Mouse (Mus musculus): ENCODE results near the gene Wdr54. TPM values are rescaled to one million over a fixed set of nuclear protein-coding genes. Genes with fewer than 3 reads are reported as not detected.

Gene Wdr54
- polyA plus RNA-seq, 1 experiment from 2014 or later: 12.3 TPM

DNA sequence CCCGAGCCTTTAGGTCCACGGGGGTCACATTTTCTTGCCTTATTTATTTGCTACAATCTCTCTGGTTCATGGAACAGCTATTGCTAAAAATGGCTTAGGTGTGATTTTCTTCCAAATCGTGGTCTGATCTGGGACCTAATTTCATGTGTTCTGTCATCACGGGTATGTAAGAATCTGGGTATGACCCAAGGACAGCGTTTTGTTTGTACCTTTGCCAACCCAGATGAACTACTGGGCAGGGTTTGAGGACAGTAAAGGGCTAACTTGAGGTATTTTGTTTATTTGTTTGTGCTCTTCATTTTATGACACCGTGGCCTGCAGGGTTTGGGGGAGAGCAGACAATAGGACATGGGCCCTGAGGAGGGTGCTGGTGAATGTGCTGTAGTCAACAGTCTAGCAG is 24.4 kb upstream of the Wdr54 start:
- 83% methylated on average over 6 of the region's 6 CpGs for WGBS
- H3K27ac ChIP-seq (ENCODE audit: low read depth, low read length): no peak overlapping the region
- H3K4me1 ChIP-seq (replicated peaks; ENCODE audit: control insufficient read depth, insufficient read depth, low read length): peaks cover 7% of the 10 kb centered on the region
- H3K36me3 ChIP-seq (ENCODE audit: control insufficient read depth, insufficient read depth, low read length): no peaks in the 10 kb centered on the region
- H3K4me2 ChIP-seq (replicated peaks; ENCODE audit: low read depth, low read length): peak overlapping the region; percentile 30; the same call in 1 of the 2 replicates
- H3K9ac ChIP-seq (ENCODE audit: low read depth, low read length): no peak overlapping the region
- no peaks in the 10 kb centered on the region for H3K27me3 ChIP-seq (ENCODE audit: control insufficient read depth, insufficient read depth, low read length)
- H3K9me3 ChIP-seq (ENCODE audit: control insufficient read depth, low read length): no peaks in the 10 kb centered on the region
- peak overlapping the region; percentile 38; the same call in 1 of the 2 replicates for H3K4me3 ChIP-seq (ENCODE audit: low read depth, low read length)
- ATAC-seq (ENCODE audit: low FRiP score) (no peak), DNase-seq (ENCODE audit: low spot score) (no peak)

- Histone ChIP-seq H3K4me3 (ENCODE audit: low read depth, low read length) (peak overlapping the region; percentile 38), H3K9me3 (ENCODE audit: control insufficient read depth, low read length) (no peaks in the 10 kb centered on the region), H3K27me3 (ENCODE audit: control insufficient read depth, insufficient read depth, low read length) (no peaks in the 10 kb centered on the region), H3K4me1 (replicated peaks; ENCODE audit: control insufficient read depth, insufficient read depth, low read length) (peaks cover 4% of the 10 kb centered on the region; the same call in 1 of the 2 replicates), H3K36me3 (ENCODE audit: control insufficient read depth, insufficient read depth, low read length) (no peaks in the 10 kb centered on the region), H3K4me2 (replicated peaks; ENCODE audit: low read depth, low read length) (peak overlapping the region; percentile 30), H3K9ac (ENCODE audit: low read depth, low read length) (peak overlapping the region; percentile 59), H3K27ac (ENCODE audit: low read depth, low read length) (peak overlapping the region; percentile 33; the same call in 1 of the 2 replicates)
- WGBS: 9% methylated on average over 12 of the region's 12 CpGs
- DNase-seq (ENCODE audit: low spot score) (peak; percentile 71), ATAC-seq (ENCODE audit: low FRiP score) (peak; percentile 88)
These were observed 23.4 kb upstream of the Wdr54 start for GRCm38 (mm10) chr6:83179390-83180117.

DNA sequence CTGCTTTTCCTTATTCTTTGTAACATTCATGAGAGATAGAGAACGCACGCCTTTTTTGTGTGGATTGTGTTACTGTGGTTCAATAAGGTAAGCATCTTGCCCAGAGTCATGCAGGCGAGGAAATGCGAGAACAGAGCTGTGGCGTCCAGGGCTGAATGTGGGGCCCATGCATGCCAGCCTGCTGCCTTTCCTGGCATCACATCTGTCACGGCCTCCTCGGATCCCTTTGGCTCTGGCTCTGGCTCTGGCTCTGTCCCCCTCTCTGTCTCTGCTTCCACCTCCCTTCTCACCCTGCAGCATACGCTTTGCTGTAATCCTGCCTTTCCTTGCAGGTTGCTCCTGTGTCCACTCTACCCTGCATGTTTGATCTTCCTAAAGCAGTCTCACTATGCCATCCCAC is 19.8 kb upstream of the Wdr54 start:
- Histone ChIP-seq H3K36me3 (ENCODE audit: control insufficient read depth, insufficient read depth, low read length) (no peaks in the 10 kb centered on the region), H3K4me1 (replicated peaks; ENCODE audit: control insufficient read depth, insufficient read depth, low read length) (peaks cover 4% of the 10 kb centered on the region; the same call in 1 of the 2 replicates), H3K9me3 (ENCODE audit: control insufficient read depth, low read length) (no peaks in the 10 kb centered on the region), H3K4me3 (ENCODE audit: low read depth, low read length) (no peak overlapping the region), H3K4me2 (replicated peaks; ENCODE audit: low read depth, low read length) (no peak overlapping the region), H3K27ac (ENCODE audit: low read depth, low read length) (no peak overlapping the region), H3K9ac (ENCODE audit: low read depth, low read length) (no peak overlapping the region), H3K27me3 (ENCODE audit: control insufficient read depth, insufficient read depth, low read length) (no peaks in the 10 kb centered on the region)
- ATAC-seq (ENCODE audit: low FRiP score): no peak
- 87% methylated on average over 8 of the region's 8 CpGs for WGBS
- no peak for DNase-seq (ENCODE audit: low spot score)

- Histone ChIP-seq H3K4me1 (replicated peaks; ENCODE audit: control insufficient read depth, insufficient read depth, low read length) (no peaks in the 10 kb centered on the region), H3K4me3 (ENCODE audit: low read depth, low read length) (no peak overlapping the region), H3K4me2 (replicated peaks; ENCODE audit: low read depth, low read length) (no peak overlapping the region), H3K36me3 (ENCODE audit: control insufficient read depth, insufficient read depth, low read length) (0 out of 2 replicates have a peak, but pooled peaks cover 2% of the 10 kb centered on the region), H3K9ac (ENCODE audit: low read depth, low read length) (no peak overlapping the region), H3K27me3 (ENCODE audit: control insufficient read depth, insufficient read depth, low read length) (no peaks in the 10 kb centered on the region), H3K9me3 (ENCODE audit: control insufficient read depth, low read length) (no peaks in the 10 kb centered on the region), H3K27ac (ENCODE audit: low read depth, low read length) (0 out of 2 replicates have a peak overlapping the region, but pooled peaks have one; percentile 14)
- DNase-seq (ENCODE audit: low spot score): no peak
- WGBS: 56% methylated on average over 9 of the region's 9 CpGs
- no peak for ATAC-seq (ENCODE audit: low FRiP score)
These were observed 16.2 kb upstream of the Wdr54 start for GRCm38 (mm10) chr6:83172240-83172920.

- ATAC-seq (ENCODE audit: low FRiP score) (no peak), DNase-seq (ENCODE audit: low spot score) (no peak)
- 83% methylated on average over 5 of the region's 5 CpGs for WGBS
- no peaks in the 10 kb centered on the region for H3K4me1 ChIP-seq (replicated peaks; ENCODE audit: control insufficient read depth, insufficient read depth, low read length)
- H3K4me3 ChIP-seq (ENCODE audit: low read depth, low read length): no peak overlapping the region
- 0 out of 2 replicates have a peak, but pooled peaks cover 2% of the 10 kb centered on the region for H3K36me3 ChIP-seq (ENCODE audit: control insufficient read depth, insufficient read depth, low read length)
- no peak overlapping the region for H3K4me2 ChIP-seq (replicated peaks; ENCODE audit: low read depth, low read length)
- H3K9me3 ChIP-seq (ENCODE audit: control insufficient read depth, low read length): no peaks in the 10 kb centered on the region
- H3K27ac ChIP-seq (ENCODE audit: low read depth, low read length): no peak overlapping the region
- H3K9ac ChIP-seq (ENCODE audit: low read depth, low read length): no peak overlapping the region
- H3K27me3 ChIP-seq (ENCODE audit: control insufficient read depth, insufficient read depth, low read length): no peaks in the 10 kb centered on the region
These were observed 14.9 kb upstream of the Wdr54 start for GRCm38 (mm10) chr6:83171063-83171462.

DNA sequence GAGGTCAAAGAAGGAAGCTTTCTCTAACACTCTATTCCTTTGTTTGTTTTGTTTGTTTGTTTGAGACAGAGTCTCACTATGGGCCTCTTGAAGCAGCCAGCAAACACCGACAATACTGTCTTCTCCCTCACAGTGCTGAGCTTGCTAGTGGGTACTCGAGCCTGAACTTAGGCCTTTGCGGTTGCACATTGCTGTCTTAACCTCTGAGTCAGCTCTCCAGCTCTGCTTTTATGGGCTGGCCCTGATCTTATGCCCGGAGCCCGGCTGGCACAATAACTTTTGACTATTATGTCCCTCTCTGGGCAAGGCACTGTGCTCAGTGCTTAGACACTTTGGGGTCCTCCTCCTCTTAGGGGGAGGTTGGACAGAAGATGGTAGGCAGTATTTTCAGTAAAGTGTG is 13.7 kb upstream of the Wdr54 start:
- 89% methylated on average over 5 of the region's 5 CpGs for WGBS
- ATAC-seq (ENCODE audit: low FRiP score) (no peak), DNase-seq (ENCODE audit: low spot score) (no peak)
- H3K36me3 ChIP-seq (ENCODE audit: control insufficient read depth, insufficient read depth, low read length): 0 out of 2 replicates have a peak, but pooled peaks cover 2% of the 10 kb centered on the region
- H3K9me3 ChIP-seq (ENCODE audit: control insufficient read depth, low read length): no peaks in the 10 kb centered on the region
- H3K4me2 ChIP-seq (replicated peaks; ENCODE audit: low read depth, low read length): no peak overlapping the region
- H3K9ac ChIP-seq (ENCODE audit: low read depth, low read length): no peak overlapping the region
- no peak overlapping the region for H3K27ac ChIP-seq (ENCODE audit: low read depth, low read length)
- no peaks in the 10 kb centered on the region for H3K27me3 ChIP-seq (ENCODE audit: control insufficient read depth, insufficient read depth, low read length)
- no peaks in the 10 kb centered on the region for H3K4me1 ChIP-seq (replicated peaks; ENCODE audit: control insufficient read depth, insufficient read depth, low read length)
- no peak overlapping the region for H3K4me3 ChIP-seq (ENCODE audit: low read depth, low read length)

DNA sequence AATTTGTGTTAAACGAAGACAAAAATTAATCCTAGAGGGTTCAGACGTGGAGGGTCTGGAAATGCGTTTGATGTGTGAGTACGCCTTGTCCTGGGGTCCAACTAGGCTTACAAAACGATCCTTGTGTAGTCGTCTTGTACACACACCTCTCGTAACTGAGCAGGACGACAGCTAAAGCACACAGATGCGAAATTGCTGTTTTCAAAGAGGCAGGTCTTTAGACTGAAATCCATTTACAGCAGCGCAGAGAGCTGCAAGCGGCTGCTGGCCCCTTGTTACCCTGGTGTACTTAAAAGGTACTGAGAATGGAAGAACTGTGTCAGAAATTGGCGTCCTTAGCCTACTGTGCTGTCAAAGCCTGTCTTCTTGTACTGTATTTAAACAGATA is 10.0 kb upstream of the Wdr54 start:
- ATAC-seq (ENCODE audit: low FRiP score): no peak
- H3K4me1 ChIP-seq (replicated peaks; ENCODE audit: control insufficient read depth, insufficient read depth, low read length): peaks cover 6% of the 10 kb centered on the region; the same call in 1 of the 2 replicates
- peak overlapping the region; percentile 80 for H3K4me3 ChIP-seq (ENCODE audit: low read depth, low read length)
- DNase-seq (ENCODE audit: low spot score): no peak
- H3K27me3 ChIP-seq (ENCODE audit: control insufficient read depth, insufficient read depth, low read length): peaks cover 17% of the 10 kb centered on the region
- no peaks in the 10 kb centered on the region for H3K9me3 ChIP-seq (ENCODE audit: control insufficient read depth, low read length)
- H3K36me3 ChIP-seq (ENCODE audit: control insufficient read depth, insufficient read depth, low read length): 0 out of 2 replicates have a peak, but pooled peaks cover 2% of the 10 kb centered on the region
- peak overlapping the region; percentile 86; the same call in 1 of the 2 replicates for H3K27ac ChIP-seq (ENCODE audit: low read depth, low read length)
- WGBS: 1% methylated on average over 12 of the region's 12 CpGs
- peak overlapping the region; percentile 84 for H3K9ac ChIP-seq (ENCODE audit: low read depth, low read length)
- peak overlapping the region; percentile 56 for H3K4me2 ChIP-seq (replicated peaks; ENCODE audit: low read depth, low read length)

GRCm38 (mm10) chr6:83165607-83166242 is 9.5 kb upstream of the Wdr54 start, which contains the start of gene Dctn1:
TSS of gene Dctn1 (plus strand) at chr6:83165920.
- H3K4me2 ChIP-seq (replicated peaks; ENCODE audit: low read depth, low read length): peak within 1 kb of the TSS; percentile 56
- peak within 1 kb of the TSS; percentile 86 for H3K27ac ChIP-seq (ENCODE audit: low read depth, low read length)
- peak within 1 kb of the TSS; percentile 80 for H3K4me3 ChIP-seq (ENCODE audit: low read depth, low read length)
- DNase-seq (ENCODE audit: low spot score): peak; percentile 97
- H3K4me1 ChIP-seq (replicated peaks; ENCODE audit: control insufficient read depth, insufficient read depth, low read length): peaks cover 6% of the 10 kb centered on the region; the same call in 1 of the 2 replicates
- under 1% methylated on average over 57 of the region's 58 CpGs for WGBS
- peak within 1 kb of the TSS; percentile 84 for H3K9ac ChIP-seq (ENCODE audit: low read depth, low read length)
- 0 out of 2 replicates have a peak, but pooled peaks cover 2% of the 10 kb centered on the region for H3K36me3 ChIP-seq (ENCODE audit: control insufficient read depth, insufficient read depth, low read length)
- peak; percentile 85 for ATAC-seq (ENCODE audit: low FRiP score)
- H3K27me3 ChIP-seq (ENCODE audit: control insufficient read depth, insufficient read depth, low read length): peaks cover 22% of the 10 kb centered on the region
- H3K9me3 ChIP-seq (ENCODE audit: control insufficient read depth, low read length): no peaks in the 10 kb centered on the region
